Mouse (Mus musculus): ENCODE measurements around the gene Notch1. TPM values are rescaled to one million over a fixed set of nuclear protein-coding genes. Genes with fewer than 3 reads are reported as not detected.

The Notch1 gene
- polyA plus RNA-seq, 1 experiment from 2014 or later = 21.6 TPM

DNA sequence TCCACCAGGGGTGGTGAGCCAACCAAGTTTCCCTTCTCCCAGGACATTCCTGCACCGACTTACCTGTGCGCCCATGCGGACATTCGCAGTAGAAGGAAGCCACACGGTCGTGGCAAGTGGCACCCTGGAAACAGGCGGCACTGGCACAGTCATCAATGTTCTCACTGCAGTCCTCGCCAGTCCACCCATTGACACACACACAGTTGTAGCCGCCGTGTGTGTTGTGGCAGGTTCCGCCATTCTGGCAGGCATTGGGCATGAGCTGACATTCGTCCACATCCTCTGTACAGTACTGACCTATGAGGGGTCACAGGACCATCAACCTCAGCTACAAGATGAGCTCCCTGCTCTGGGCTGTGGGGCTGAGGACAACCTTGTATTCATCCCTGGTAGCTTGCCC is 35.6 kb downstream of the Notch1 start:
- no peaks in the 10 kb centered on the region for H3K27me3 ChIP-seq (ENCODE audit: control insufficient read depth, insufficient read depth, low read length)
- H3K4me2 ChIP-seq (ENCODE audit: low read length) = no peak overlapping the region
- no peak overlapping the region for H3K4me3 ChIP-seq (ENCODE audit: control insufficient read depth in 1 of 2, insufficient read depth in 1 of 2, low read depth in 1 of 2, low read length in 2 of 2)
- WGBS = 89% methylated on average over 12 of the region's 12 CpGs
- H3K9me3 ChIP-seq (ENCODE audit: control insufficient read depth, low read length) = no peaks in the 10 kb centered on the region
- H3K27ac ChIP-seq (replicated peaks in 1 of 2; ENCODE audit: control insufficient read depth in 1 of 2, insufficient read depth in 1 of 2, low read depth in 2 of 2, low read length in 2 of 2) = no peak overlapping the region
- peaks cover 82% of the 10 kb centered on the region for H3K36me3 ChIP-seq (ENCODE audit: control insufficient read depth, insufficient read depth, low read length)
- H3K9ac ChIP-seq (ENCODE audit: low read length) = no peak overlapping the region
- no peak for ATAC-seq (ENCODE audit: insufficient number of reproducible peaks, insufficient read depth, low FRiP score, low read depth)
- peaks cover 13 to 16% of the 10 kb centered on the region in 2 experiments; a peak in 3 of 4 replicates for H3K4me1 ChIP-seq (ENCODE audit: control insufficient read depth in 2 of 2, insufficient read depth in 2 of 2, low read length in 2 of 2)

DNA sequence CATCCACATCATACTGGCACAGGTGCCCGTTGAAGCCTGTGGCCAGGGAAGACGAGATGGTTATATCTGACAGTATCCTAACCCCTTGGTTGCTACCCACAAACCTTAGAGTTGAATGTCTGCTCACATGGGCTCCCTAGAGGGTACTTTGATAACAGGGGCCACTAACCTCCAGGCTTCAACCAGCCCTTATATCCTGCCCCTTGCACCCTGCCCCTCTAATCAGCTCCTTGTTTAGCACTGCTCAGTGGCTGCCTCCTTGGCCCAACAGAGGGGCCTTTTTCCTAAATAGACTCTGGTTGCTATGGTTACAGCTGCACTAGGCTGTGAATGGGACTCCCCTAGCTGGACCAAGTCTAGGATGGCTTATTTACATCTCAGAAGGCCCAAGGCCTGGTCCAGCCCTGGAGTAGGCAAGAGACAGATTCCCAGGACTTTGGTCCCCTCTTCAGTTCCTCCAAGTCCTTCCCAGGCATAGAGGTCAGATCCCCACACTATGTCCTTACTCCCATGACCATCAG is 37.7 kb downstream of the Notch1 start:
- Histone ChIP-seq H3K4me1 (ENCODE audit: control insufficient read depth in 2 of 2, insufficient read depth in 2 of 2, low read length in 2 of 2) (peaks cover 21 to 23% of the 10 kb centered on the region in 2 experiments), H3K9ac (ENCODE audit: low read length) (no peak overlapping the region), H3K27ac (replicated peaks in 1 of 2; ENCODE audit: control insufficient read depth in 1 of 2, insufficient read depth in 1 of 2, low read depth in 2 of 2, low read length in 2 of 2) (no peak overlapping the region), H3K36me3 (ENCODE audit: control insufficient read depth, insufficient read depth, low read length) (peaks cover 81% of the 10 kb centered on the region), H3K4me2 (ENCODE audit: low read length) (no peak overlapping the region), H3K27me3 (ENCODE audit: control insufficient read depth, insufficient read depth, low read length) (no peaks in the 10 kb centered on the region), H3K9me3 (ENCODE audit: control insufficient read depth, low read length) (no peaks in the 10 kb centered on the region), H3K4me3 (ENCODE audit: control insufficient read depth in 1 of 2, insufficient read depth in 1 of 2, low read depth in 1 of 2, low read length in 2 of 2) (no peak overlapping the region)
- no peak for ATAC-seq (ENCODE audit: insufficient number of reproducible peaks, insufficient read depth, low FRiP score, low read depth)
- WGBS = 76% methylated on average over 2 of the region's 2 CpGs

- no peak for ATAC-seq (ENCODE audit: insufficient number of reproducible peaks, insufficient read depth, low FRiP score, low read depth)
- peak overlapping the region; percentile 14 to 85; a peak in 1 of 4 replicates for H3K27ac ChIP-seq (replicated peaks in 1 of 2; ENCODE audit: control insufficient read depth in 1 of 2, insufficient read depth in 1 of 2, low read depth in 2 of 2, low read length in 2 of 2)
- H3K9me3 ChIP-seq (ENCODE audit: control insufficient read depth, low read length) = no peaks in the 10 kb centered on the region
- H3K4me2 ChIP-seq (ENCODE audit: low read length) = no peak overlapping the region
- no peak overlapping the region for H3K4me3 ChIP-seq (ENCODE audit: control insufficient read depth in 1 of 2, insufficient read depth in 1 of 2, low read depth in 1 of 2, low read length in 2 of 2)
- H3K36me3 ChIP-seq (ENCODE audit: control insufficient read depth, insufficient read depth, low read length) = peaks cover 82% of the 10 kb centered on the region
- H3K9ac ChIP-seq (ENCODE audit: low read length) = no peak overlapping the region
- no peaks in the 10 kb centered on the region for H3K27me3 ChIP-seq (ENCODE audit: control insufficient read depth, insufficient read depth, low read length)
- H3K4me1 ChIP-seq (ENCODE audit: control insufficient read depth in 2 of 2, insufficient read depth in 2 of 2, low read length in 2 of 2) = peaks cover 15 to 20% of the 10 kb centered on the region in 2 experiments
- 87% methylated on average over 7 of the region's 7 CpGs for WGBS
These were observed 38.6 kb downstream of the Notch1 start for GRCm38 (mm10) chr2:26477911-26478310.

DNA sequence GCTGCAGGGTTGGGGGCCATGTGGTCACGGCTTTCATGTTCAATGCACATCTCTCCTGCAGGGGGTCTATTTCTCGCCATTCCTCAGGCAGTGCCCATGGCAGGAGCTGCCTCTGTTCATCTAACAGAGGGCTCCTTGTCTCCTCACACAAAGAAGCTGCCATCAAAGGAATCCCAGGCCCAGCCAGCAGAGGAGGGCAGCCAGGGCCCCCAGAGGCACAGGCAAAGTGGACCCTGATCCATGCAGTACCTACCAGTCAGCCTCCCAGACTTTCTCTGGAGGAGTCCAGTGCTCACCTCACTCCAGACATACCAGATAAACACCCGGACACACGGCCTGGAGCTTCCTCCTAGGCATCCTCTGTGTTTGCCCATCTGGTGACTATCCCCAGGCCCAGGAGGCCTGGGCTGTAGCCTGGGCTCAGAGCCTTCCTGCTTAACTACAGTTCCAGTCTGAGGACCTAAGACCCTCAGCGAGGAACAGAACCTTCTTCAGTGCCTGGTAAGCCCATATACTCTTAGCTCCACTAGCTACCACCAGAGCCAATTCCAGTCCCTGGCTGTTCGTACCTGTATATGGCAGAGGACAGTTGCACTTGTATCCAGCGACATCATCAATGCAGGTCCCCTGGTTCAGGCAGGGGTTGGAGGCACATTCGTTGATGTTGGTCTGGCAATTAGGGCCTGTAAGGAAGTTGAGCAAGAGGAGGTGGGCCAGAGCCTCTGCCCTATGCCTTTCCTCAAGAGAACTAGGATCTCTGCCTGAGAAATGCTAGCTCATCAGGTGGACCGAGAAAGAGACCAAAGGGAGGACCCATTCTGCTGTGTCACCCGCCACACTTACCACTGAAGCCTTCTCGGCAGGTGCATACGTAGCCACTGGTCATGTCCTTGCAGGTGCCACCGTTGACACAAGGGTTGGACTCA is 40.7 kb downstream of the Notch1 start:
- no peak for ATAC-seq (ENCODE audit: insufficient number of reproducible peaks, insufficient read depth, low FRiP score, low read depth)
- 71% methylated on average over 13 of the region's 13 CpGs for WGBS
- H3K9me3 ChIP-seq (ENCODE audit: control insufficient read depth, low read length) = no peaks in the 10 kb centered on the region

DNA sequence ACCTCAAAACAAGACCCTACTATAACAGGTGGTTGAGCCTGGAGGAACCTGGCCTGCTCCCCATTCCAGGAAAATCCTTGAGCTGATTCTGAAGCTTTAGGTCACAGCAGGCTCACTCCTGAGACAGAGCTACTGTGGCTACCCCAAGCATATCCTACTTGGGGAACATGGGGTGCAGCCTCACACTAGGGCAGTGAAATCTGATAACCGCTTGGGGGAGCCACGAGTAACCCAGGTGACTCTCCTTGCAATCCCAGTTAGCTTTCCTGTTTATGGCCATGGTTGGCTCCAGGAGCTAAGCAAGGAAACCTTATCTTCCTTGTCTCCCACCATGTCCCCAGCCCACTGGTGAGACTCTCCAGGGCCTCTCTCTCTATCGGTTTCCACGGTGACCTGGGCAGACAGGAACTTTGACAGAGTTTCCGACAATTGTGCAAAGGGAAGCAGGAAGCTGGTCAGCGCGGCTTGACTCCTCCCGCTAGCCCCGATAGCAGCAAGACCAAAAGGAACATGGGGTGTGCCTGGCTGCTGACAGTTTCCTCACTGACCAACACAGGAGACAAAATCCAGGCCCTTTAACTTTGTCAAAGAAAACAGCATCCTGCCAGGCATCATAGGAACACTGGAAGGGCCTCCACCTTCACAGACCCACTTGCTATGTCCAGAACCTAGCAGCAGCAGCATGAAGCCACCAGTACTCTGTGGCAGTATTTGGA is 41.5 kb downstream of the Notch1 start:
- peak overlapping the region; percentile 4; the same call in 1 of the 2 replicates for H3K9ac ChIP-seq (ENCODE audit: low read length)
- ATAC-seq (ENCODE audit: insufficient number of reproducible peaks, insufficient read depth, low FRiP score, low read depth) = peak; percentile 78

More for the DNA sequence above, 40.7 kb downstream of the Notch1 start:
- Histone ChIP-seq H3K36me3 (ENCODE audit: control insufficient read depth, insufficient read depth, low read length) (peaks cover 92% of the 10 kb centered on the region), H3K4me1 (ENCODE audit: control insufficient read depth in 2 of 2, insufficient read depth in 2 of 2, low read length in 2 of 2) (peaks cover 15 to 20% of the 10 kb centered on the region in 2 experiments), H3K9ac (ENCODE audit: low read length) (peak overlapping the region; percentile 4; the same call in 1 of the 2 replicates), H3K27ac (replicated peaks in 1 of 2; ENCODE audit: control insufficient read depth in 1 of 2, insufficient read depth in 1 of 2, low read depth in 2 of 2, low read length in 2 of 2) (peak overlapping the region; percentile 85 to 88), H3K4me2 (ENCODE audit: low read length) (no peak overlapping the region), H3K4me3 (ENCODE audit: control insufficient read depth in 1 of 2, insufficient read depth in 1 of 2, low read depth in 1 of 2, low read length in 2 of 2) (no peak overlapping the region), H3K27me3 (ENCODE audit: control insufficient read depth, insufficient read depth, low read length) (no peaks in the 10 kb centered on the region)

DNA sequence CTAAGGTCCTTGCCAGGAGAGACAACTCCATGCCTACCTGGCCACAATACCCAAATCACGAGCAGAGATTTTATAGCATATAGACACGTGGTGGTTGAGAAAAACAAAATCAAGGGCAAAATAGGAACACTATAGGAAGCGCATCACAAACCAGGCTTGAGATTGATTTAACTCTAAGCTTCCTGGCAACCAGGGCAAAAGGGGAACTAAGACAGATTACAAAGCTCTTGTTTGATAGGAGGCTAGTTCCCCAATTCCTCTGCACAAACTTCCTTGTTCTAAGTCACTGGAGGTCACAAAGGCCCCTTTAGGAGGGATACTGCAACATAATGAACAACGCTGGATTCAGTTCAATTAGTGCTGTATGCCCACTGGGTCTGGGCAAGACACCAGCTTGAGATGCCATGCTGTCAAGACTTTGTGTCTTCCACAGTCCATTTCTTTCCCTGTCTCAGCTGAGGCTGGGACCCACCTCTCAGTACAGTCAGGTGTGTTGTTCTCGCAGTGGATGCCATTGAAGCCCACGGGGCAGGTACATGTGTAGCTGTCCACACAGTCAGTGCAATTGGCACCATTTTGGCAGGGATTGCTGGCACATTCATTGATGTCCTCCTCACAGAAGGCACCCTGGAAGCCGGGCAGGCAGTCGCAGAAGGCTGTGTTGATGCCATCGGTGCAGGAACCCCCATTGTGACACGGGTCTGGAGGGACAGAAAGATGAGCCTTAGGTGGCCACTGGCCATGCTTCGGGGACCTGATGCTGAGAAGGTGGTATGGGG is 44.0 kb downstream of the Notch1 start:
- no peak overlapping the region for H3K27ac ChIP-seq (replicated peaks in 1 of 2; ENCODE audit: control insufficient read depth in 1 of 2, insufficient read depth in 1 of 2, low read depth in 2 of 2, low read length in 2 of 2)
- H3K9ac ChIP-seq (ENCODE audit: low read length) = no peak overlapping the region
- 83% methylated on average over 11 of the region's 11 CpGs for WGBS
- no peak for ATAC-seq (ENCODE audit: insufficient number of reproducible peaks, insufficient read depth, low FRiP score, low read depth)
- no peaks in the 10 kb centered on the region for H3K27me3 ChIP-seq (ENCODE audit: control insufficient read depth, insufficient read depth, low read length)
- no peak overlapping the region for H3K4me3 ChIP-seq (ENCODE audit: control insufficient read depth in 1 of 2, insufficient read depth in 1 of 2, low read depth in 1 of 2, low read length in 2 of 2)
- H3K9me3 ChIP-seq (ENCODE audit: control insufficient read depth, low read length) = no peaks in the 10 kb centered on the region
- no peak overlapping the region for H3K4me2 ChIP-seq (ENCODE audit: low read length)
- H3K4me1 ChIP-seq (ENCODE audit: control insufficient read depth in 2 of 2, insufficient read depth in 2 of 2, low read length in 2 of 2) = peaks cover 11 to 20% of the 10 kb centered on the region in 2 experiments
- peaks cover 93% of the 10 kb centered on the region for H3K36me3 ChIP-seq (ENCODE audit: control insufficient read depth, insufficient read depth, low read length)

More for the DNA sequence above, 41.5 kb downstream of the Notch1 start:
- H3K9me3 ChIP-seq (ENCODE audit: control insufficient read depth, low read length) = no peaks in the 10 kb centered on the region
- H3K4me2 ChIP-seq (ENCODE audit: low read length) = peak overlapping the region; percentile 12
- no peaks in the 10 kb centered on the region for H3K27me3 ChIP-seq (ENCODE audit: control insufficient read depth, insufficient read depth, low read length)
- peak overlapping the region; percentile 85 to 88 for H3K27ac ChIP-seq (replicated peaks in 1 of 2; ENCODE audit: control insufficient read depth in 1 of 2, insufficient read depth in 1 of 2, low read depth in 2 of 2, low read length in 2 of 2)
- peaks cover 92% of the 10 kb centered on the region for H3K36me3 ChIP-seq (ENCODE audit: control insufficient read depth, insufficient read depth, low read length)
- 11% methylated on average over 9 of the region's 9 CpGs for WGBS
- H3K4me1 ChIP-seq (ENCODE audit: control insufficient read depth in 2 of 2, insufficient read depth in 2 of 2, low read length in 2 of 2) = peaks cover 15 to 20% of the 10 kb centered on the region in 2 experiments
- no peak overlapping the region for H3K4me3 ChIP-seq (ENCODE audit: control insufficient read depth in 1 of 2, insufficient read depth in 1 of 2, low read depth in 1 of 2, low read length in 2 of 2)
